Mouse (Mus musculus) layer of hippocampus, adult 11-12 months (tissue): Measurements from ENCODE around the gene Chd9.

Experiments used
- DNase-seq: peaks from one replicate; pipeline ENCODE4 v3.0.0; 2022; ENCODE audit warnings: low spot score

The Chd9 gene

DNA sequence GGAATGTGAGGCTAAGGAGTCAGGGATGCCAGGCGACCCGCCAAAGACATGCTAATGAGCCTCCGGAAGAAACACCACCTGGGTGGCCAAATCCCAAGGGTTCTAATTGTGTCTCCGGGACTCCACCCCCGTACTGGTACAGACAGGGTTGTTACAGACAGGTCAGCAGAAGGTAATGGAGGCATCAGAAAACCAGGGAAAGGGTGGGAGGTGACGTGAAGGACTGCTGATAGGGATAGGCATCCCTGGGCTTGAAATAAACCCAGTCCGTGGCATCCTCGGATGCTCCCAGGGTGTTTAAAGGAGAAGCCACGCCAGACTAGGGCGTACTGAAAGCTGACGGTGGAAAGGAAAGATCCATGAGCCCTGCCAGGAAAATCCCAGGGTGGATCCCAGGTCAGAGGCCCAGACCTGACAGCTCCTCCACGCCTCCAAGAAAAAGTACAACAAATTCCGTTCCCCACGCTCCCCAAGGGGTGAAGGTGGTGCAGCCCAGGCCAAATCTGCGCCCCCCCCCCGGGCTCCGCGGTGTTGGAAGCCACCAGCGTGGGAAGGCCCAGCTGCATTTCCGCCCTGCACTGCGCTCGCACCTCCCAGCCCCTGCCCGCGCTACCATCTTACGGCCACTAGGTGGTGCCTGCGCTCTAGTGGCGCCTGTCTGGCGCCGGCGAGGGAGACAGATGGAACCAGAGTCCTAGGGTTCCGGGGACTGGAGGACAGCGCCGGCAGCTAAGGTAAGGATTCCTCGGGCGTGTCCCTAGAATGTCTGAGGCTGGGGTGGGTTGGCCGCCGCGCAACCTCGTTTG, at the start of gene Chd9:
Chd9 (plus strand) TSS at position 172 of the 806 bp plus-strand sequence.
- peak; percentile 96 for DNase-seq

DNA sequence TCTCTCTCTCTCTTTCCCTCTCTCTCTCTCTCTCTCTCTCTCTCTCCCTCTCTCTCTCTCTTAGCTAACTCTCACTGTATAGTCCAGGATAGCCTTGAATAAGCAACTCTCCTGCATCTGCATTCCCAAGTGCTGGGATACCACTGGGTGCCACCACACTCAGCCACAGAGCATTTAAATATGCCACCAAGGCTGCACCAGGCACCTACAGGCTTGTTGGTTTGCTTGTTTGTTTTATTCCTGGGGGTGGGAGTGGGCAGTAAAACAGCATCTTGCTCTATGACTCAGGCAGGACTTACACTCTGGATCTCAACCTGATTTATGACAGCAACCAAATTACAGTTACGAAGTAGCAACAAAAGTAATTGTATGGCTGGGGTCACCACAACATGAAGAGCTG, 36.5 kb upstream of the Chd9 start:
- no peak for DNase-seq

DNA sequence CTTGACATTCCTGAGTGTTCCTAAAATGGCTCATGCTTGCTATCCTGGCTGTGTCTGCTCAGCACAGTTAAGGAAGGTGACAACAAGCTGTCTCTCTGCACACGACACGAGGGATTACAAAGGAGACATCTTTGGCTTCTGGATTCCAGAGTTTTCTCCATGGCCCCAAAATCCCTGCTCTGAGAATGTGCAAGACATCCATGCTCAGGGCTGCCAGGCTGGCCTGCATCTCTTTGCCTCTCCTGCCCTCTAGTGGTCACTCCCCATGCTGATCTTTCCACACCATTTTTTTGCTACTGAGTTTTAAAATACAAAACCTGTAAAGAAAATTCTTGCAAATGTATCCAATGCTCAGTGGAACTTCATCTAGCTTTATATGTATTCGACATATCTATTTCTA, 34.4 kb upstream of the Chd9 start:
- peak; percentile 87 for DNase-seq

DNA sequence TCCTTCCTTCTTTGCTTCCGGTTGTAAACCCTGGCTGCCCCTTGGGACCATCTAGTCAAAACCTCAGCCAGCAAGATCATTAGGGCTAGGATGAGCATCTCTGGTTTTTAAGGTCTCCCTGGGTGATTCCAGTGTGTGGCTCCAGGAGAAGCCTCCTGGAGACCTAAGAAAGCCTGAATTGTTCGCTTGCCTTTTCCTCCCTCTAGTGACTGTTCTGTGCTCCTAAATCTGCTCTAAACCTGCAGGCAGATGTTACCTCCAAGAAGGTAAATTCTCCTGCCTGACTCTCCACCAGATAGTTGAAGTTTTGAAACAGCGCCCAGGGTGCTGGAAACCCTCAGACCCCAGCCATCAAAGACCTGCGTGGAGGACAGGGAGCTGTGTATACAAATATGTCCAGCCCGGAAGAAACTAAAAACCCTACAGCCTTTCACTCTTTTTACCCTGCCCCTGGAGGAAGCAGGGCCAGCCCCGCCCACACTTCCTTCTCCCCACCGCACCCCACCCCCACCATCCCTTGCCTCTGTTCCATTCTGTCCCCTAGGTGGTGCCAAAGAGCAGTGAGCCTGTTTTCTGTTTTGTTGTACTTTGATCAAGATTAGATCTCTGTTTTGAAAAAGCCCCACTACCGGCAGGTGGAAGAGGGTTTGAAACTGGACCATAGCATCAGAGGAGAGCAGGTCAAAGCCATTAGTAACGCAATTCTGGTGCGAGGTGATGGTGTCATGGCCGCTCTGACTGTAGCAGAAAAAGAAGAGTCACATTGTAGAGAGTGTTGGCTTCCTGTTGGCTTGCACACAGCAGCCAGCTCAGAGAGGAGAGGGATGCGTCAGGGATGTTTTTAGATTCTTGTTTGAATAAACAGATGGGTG, 32.9 kb upstream of the Chd9 start:
- peak; percentile 68 for DNase-seq

GRCm38 (mm10) chr8:90799473-90799872, 28.7 kb upstream of the Chd9 start:
- no peak for DNase-seq

DNA sequence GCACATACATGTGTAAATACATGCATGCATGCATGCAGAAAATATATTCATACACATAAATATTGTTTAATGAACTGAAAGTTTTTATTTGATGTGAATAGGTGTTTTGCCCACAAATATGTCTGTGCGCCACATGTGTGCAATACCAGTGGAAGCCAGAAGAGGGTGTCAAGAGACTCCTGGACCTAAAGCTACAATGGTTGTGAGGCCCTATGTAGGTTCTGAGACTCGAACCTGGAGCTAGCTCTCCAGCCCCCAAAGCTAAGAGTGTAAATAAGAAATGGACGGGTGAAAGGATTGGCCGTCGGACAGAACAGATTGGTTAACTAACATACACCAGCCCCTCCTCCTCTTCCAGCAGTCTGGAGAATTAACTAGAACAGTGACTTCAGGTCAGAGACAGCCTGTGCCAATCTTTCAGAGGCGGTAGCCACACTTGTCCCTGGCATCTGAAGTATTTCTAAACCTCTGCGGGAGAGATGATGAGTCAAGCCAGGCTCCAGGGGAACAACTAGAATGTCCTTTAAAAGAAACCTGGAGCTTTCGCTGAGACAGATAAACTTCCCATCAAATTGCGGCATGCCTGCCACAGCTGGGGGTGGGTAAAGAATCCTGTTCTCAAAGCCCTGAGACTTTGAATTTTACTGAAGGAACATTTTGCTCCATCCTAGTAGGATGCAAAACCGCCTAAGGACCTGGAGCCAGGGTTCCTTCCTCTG, 14.4 kb upstream of the Chd9 start:
- DNase-seq: no peak

- DNase-seq: no peak
Observed at GRCm38 (mm10) chr8:90816061-90816882, 11.9 kb upstream of the Chd9 start.

- no peak for DNase-seq
Observed at GRCm38 (mm10) chr8:90817293-90817692, 10.9 kb upstream of the Chd9 start, which contains the start of gene Gm19935. TSS of gene Gm19935 (minus strand) at chr8:90817393.

DNA sequence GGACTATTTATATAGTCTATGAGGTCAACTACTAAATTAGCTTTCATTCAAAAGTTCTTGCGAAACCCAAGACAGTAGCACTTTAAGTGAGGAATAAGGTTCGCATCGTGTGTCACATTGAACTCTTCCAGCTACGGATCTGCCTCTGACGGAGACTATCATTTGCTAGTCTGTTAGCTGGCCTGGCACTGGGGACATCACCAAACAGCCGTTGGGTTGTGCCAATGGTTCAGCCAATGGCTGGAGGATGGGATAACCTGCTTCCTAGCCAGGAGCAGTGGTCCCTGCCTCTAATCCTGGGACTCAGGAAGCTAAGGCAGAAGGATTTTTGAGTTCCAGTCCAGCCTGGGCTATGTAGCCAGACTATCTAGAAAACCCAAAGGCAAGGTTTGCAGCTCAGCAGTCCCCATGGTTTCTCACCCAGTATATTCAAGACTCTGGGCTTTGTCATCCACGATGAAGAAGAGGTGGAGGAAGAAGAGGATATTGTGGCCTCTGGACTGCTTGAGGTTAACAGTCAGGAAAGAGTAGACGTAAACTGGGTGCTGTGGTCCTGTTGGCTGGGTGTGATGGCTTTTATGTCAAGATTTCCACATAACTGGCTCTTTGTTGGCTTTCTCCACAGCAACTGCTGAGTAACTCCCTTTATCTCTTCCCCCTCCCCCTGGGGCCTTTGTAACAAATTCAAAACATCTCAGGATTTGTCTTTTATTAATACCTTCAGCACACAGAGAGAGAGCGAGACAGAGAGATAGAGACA, 8.4 kb upstream of the Chd9 start:
- no peak for DNase-seq

DNA sequence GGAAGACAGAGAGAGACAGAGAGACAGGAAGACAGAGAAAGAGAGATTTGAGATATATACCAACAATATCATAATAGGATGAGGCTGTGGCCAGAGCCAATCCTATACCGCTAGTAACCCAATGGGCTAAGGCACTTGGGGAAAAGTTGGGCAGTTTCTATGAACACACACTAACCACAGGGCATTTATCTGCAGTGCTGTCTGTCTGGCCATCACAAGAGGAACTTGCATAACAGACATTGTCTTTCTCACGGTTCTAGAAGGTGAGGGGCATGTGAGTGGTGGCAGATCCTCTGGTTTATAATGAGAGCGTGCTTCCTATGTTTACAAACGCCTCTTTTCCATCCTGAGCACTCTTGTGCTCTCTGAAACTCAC, 7.8 kb upstream of the Chd9 start:
- no peak for DNase-seq

- no peak for DNase-seq
Observed at GRCm38 (mm10) chr8:90822443-90822842, 5.7 kb upstream of the Chd9 start.

GRCm38 (mm10) chr8:90825459-90825871, 2.7 kb upstream of the Chd9 start:
- DNase-seq: no peak

DNA sequence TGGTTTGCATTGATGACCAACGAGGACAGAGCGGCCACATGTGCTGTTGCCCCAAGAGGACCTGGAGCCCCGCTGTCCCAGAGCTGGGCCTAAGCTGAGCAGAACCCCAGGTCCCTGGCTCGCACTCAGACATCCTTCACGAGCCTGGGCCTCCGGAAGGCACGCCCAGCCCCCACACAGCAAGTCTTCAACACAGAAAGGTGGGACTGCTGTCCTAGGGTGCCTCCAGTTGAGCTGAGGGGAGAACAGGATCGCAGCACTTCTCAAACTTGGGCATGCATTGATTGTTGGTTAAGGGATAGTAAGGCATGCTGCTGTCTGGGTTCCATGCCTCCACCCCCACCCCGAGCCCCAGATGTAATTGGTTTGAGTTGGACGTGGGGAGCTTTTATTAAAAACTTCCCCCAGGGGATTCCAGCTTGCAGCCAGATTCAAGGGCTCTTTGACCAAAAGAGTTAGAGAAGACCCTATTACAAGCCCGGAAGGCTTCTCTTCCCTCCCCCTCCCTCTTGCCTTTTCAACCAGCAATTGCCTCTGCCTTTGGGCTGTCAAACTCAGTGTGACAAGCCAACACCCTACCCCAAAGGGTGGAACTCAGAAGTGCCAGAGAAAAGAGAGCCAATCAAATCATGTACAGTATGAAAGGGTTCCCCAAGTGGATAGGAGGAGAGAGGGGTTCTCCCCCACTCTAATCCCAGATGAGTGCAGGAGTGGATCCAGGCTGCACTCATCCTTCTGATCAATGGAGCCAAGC, 1.0 kb downstream of the Chd9 start:
- DNase-seq: peak; percentile 18

DNA sequence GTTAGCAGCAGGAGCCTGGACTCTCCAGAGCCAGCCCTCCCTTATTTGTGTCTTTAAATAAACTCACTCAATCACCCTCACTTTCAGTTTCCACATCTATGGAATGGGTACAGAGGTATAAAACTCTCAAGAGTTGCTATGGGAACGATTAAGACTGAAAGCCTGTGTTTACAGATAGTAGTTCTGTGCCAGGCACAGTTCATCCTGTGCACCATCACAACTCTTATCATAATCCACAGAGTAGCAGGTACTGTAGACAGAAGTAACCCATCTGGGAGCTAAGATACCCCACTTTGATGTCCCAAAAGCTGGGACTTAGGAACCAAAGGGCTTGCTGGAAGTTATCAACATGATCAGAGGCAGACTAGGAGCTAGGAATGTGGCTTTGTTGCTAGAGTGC, 1.7 kb downstream of the Chd9 start:
- DNase-seq: peak; percentile 2

GRCm38 (mm10) chr8:90830980-90831379, 2.8 kb downstream of the Chd9 start:
- DNase-seq: peak; percentile 2

DNA sequence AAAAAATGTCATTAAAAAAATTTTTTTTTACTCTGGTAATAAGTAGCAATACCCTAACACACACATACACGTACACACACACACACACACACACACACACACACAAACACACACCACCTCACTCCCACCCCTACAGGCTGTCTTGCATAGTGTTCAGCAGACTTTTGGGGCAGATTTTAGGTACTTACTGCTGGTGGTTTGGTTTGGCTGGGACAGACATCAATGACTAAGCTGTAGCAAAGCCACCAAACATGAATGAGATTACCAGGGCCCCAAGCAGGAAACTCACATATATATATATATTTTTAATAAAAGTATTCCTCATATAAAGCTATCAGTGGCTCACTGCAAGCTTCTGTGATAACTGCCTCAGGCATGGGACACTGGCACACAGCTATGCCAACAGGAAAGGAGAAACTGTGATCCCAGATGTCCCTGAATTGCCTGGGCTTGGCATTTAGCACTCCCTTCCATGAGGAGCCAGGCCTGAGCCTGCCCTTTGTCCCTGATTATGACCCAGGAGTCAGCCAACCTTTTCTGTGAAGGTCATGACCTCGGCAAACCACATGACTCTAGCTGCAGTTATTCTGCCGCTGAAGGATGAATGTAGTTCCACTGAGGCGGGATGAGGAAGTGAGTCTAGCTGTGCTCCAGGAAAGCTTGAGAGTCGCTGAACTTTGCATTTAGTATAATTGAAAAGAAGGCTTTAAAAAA, 4.6 kb downstream of the Chd9 start:
- no peak for DNase-seq

DNA sequence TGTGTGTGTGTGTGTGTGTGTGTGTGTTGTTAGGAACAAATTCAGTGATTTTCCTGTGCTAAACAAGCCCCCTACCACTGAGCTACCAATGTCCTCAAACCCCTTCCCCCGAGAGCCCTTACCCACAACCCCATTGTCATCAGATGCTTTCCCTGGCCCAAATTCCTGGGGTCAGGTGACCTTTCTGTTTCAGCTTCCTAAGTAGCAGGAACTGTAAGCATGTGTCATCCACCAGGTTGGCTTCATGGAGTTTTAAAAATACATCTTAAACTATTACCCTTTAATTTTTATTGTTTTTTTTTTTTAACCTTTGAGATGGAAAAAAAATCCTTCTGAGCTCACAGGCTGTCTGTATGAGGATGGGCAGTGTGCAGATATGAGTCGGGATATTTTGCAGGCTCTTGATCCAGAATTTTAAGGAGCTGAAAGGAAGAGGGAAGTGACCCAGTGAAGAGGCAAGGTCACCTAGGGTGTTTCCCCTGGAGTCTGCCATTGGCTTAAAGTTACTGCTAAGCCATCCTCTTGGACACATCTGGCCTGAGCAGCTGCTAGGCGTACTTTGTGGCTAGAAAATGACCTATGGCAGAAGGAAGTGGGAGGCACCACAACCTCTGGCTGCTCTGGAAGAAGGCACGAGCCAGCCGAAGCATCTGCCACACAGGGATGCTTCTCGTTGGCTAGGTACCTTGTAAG, 5.6 kb downstream of the Chd9 start:
- DNase-seq: no peak

DNA sequence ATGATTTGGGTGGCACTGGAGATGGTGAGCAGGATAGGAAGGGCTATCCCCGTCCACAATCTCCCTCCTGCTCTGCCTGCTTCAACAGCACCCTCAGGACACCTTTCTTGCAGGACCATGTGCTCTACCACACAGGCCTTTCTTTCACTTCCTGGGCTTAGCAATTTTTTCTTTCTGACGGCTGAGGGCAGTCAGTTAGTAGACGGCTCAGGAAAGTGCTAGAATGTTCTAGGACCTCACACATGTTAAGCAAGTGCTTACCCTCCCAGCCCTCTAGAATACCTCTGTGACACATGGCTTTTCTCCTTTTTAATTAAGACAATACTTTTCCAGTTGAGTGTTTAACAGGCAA, 6.1 kb downstream of the Chd9 start:
- DNase-seq: no peak

GRCm38 (mm10) chr8:90837440-90837839, 9.3 kb downstream of the Chd9 start:
- no peak for DNase-seq
